Mouse (Mus musculus) spleen, adult 2 months (tissue): ENCODE measurements around the gene Pbx2.

ENCODE experiments used
- CTCF ChIP-seq: fragments of 200-500 bp; IDR thresholded peaks from 2 replicates; pipeline ENCODE4 v1.5.1; 2011; ENCODE audit warnings: mild to moderate bottlenecking, inconsistent platforms; ENCODE audit not compliant: insufficient read depth, insufficient read length, insufficient replicate concordance; ENCODE audit errors: extremely low read depth
- POLR2A ChIP-seq: fragments of 200-500 bp; IDR thresholded peaks from 2 replicates; pipeline ENCODE4 v1.6.1; 2011; ENCODE audit warnings: low read depth, low read length, inconsistent platforms

DNA sequence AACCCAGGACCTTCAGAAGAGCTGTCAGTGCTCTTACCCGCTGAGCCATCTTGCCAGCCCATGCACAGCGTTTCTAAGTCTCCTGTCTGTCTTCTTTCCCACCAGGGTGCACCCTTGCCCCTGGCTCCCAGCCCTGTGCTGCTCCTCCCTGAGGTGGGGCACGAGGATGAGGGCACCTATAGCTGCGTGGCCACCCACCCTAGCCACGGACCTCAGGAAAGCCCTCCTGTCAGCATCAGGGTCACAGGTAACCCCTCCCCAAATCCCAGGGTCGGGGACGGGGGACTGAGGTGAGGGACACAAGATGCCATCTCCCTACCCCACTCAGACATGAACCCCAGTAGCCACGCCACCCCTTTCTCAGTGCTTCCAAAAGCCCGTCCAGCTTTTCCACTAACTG is 8.8 kb downstream of the Pbx2 start:
- TF ChIP-seq POLR2A (no peak), CTCF (no peak)
